Mouse (Mus musculus): ENCODE measurements at regions not wholly inside any gene's neighbourhood (a gene's known extent, or its start where the extent isn't known, plus 50 kb on each side); places are given as distances from the start of the nearest gene placed in this dataset.

GRCm38 (mm10) chr9:100097028-100097427 is 221.1 kb upstream of the Sox14 start:
- H3K4me3 ChIP-seq (ENCODE audit: control insufficient read depth in 1 of 2, insufficient read depth in 1 of 2, low read depth in 1 of 2, low read length in 2 of 2): no peak overlapping the region
- no peak overlapping the region for H3K27ac ChIP-seq (replicated peaks in 1 of 2; ENCODE audit: control insufficient read depth in 1 of 2, insufficient read depth in 1 of 2, low read depth in 2 of 2, low read length in 2 of 2)
- H3K4me1 ChIP-seq (ENCODE audit: control insufficient read depth in 2 of 2, insufficient read depth in 2 of 2, low read length in 2 of 2): no peaks in the 10 kb centered on the region
- WGBS: 74% methylated on average over 2 of the region's 2 CpGs
- no peaks in the 10 kb centered on the region for H3K9me3 ChIP-seq (ENCODE audit: control insufficient read depth, low read length)
- no peaks in the 10 kb centered on the region for H3K36me3 ChIP-seq (ENCODE audit: control insufficient read depth, insufficient read depth, low read length)
- H3K9ac ChIP-seq (ENCODE audit: low read length): no peak overlapping the region
- no peak overlapping the region for H3K4me2 ChIP-seq (ENCODE audit: low read length)
- ATAC-seq (ENCODE audit: insufficient number of reproducible peaks, insufficient read depth, low FRiP score, low read depth): no peak
- H3K27me3 ChIP-seq (ENCODE audit: control insufficient read depth, insufficient read depth, low read length): no peaks in the 10 kb centered on the region

- WGBS: 18% methylated on average over 7 of the region's 7 CpGs
- Histone ChIP-seq H3K27me3 (ENCODE audit: control insufficient read depth, insufficient read depth, low read length) (no peaks in the 10 kb centered on the region), H3K9ac (ENCODE audit: low read length) (no peak overlapping the region), H3K4me3 (ENCODE audit: control insufficient read depth in 1 of 2, insufficient read depth in 1 of 2, low read depth in 1 of 2, low read length in 2 of 2) (no peak overlapping the region), H3K27ac (replicated peaks in 1 of 2; ENCODE audit: control insufficient read depth in 1 of 2, insufficient read depth in 1 of 2, low read depth in 2 of 2, low read length in 2 of 2) (no peak overlapping the region), H3K36me3 (ENCODE audit: control insufficient read depth, insufficient read depth, low read length) (no peaks in the 10 kb centered on the region), H3K4me2 (ENCODE audit: low read length) (no peak overlapping the region), H3K9me3 (ENCODE audit: control insufficient read depth, low read length) (no peaks in the 10 kb centered on the region), H3K4me1 (ENCODE audit: control insufficient read depth in 2 of 2, insufficient read depth in 2 of 2, low read length in 2 of 2) (no peaks in the 10 kb centered on the region)
- no peak for ATAC-seq (ENCODE audit: insufficient number of reproducible peaks, insufficient read depth, low FRiP score, low read depth)
Measured at GRCm38 (mm10) chr9:100095559-100095959, 219.6 kb upstream of the Sox14 start.

- no peak for ATAC-seq (ENCODE audit: insufficient number of reproducible peaks, insufficient read depth, low FRiP score, low read depth)
- no peak overlapping the region for H3K9ac ChIP-seq (ENCODE audit: low read length)
- 76% methylated on average over 6 of the region's 6 CpGs for WGBS
- no peaks in the 10 kb centered on the region for H3K27me3 ChIP-seq (ENCODE audit: control insufficient read depth, insufficient read depth, low read length)
- no peaks in the 10 kb centered on the region for H3K36me3 ChIP-seq (ENCODE audit: control insufficient read depth, insufficient read depth, low read length)
- no peaks in the 10 kb centered on the region for H3K4me1 ChIP-seq (ENCODE audit: control insufficient read depth in 2 of 2, insufficient read depth in 2 of 2, low read length in 2 of 2)
- no peak overlapping the region for H3K27ac ChIP-seq (replicated peaks in 1 of 2; ENCODE audit: control insufficient read depth in 1 of 2, insufficient read depth in 1 of 2, low read depth in 2 of 2, low read length in 2 of 2)
- H3K9me3 ChIP-seq (ENCODE audit: control insufficient read depth, low read length): no peaks in the 10 kb centered on the region
- H3K4me2 ChIP-seq (ENCODE audit: low read length): no peak overlapping the region
- H3K4me3 ChIP-seq (ENCODE audit: control insufficient read depth in 1 of 2, insufficient read depth in 1 of 2, low read depth in 1 of 2, low read length in 2 of 2): no peak overlapping the region
Measured at GRCm38 (mm10) chr9:100094956-100095558, 219.1 kb upstream of the Sox14 start.

DNA sequence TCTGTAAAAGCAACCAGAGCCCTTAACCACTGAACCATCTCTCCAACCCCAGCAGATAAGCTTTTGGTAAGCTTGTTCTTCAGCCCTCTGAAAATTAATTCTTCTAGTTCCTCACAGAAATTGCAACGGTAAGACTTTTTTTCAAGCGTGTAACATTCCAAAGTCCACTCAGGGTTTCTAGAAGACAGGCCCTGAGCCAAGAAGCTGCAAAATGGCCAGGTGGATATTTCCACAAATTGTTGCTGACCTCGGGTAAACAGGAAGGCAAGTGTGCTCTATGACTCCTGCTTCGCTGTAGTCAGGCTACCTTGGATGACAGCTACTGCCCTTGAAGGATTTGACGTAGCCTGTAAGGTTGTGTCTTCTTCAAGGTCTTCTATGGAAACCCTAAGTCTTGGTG is 195.2 kb upstream of the Sox14 start:
- Histone ChIP-seq H3K36me3 (ENCODE audit: control insufficient read depth, insufficient read depth, low read length) (no peaks in the 10 kb centered on the region), H3K27me3 (ENCODE audit: control insufficient read depth, insufficient read depth, low read length) (no peaks in the 10 kb centered on the region), H3K4me2 (ENCODE audit: low read length) (no peak overlapping the region), H3K4me3 (ENCODE audit: control insufficient read depth in 1 of 2, insufficient read depth in 1 of 2, low read depth in 1 of 2, low read length in 2 of 2) (no peak overlapping the region), H3K4me1 (ENCODE audit: control insufficient read depth in 2 of 2, insufficient read depth in 2 of 2, low read length in 2 of 2) (no peaks in the 10 kb centered on the region), H3K27ac (replicated peaks in 1 of 2; ENCODE audit: control insufficient read depth in 1 of 2, insufficient read depth in 1 of 2, low read depth in 2 of 2, low read length in 2 of 2) (no peak overlapping the region), H3K9me3 (ENCODE audit: control insufficient read depth, low read length) (no peaks in the 10 kb centered on the region), H3K9ac (ENCODE audit: low read length) (no peak overlapping the region)
- 80% methylated on average over 5 of the region's 5 CpGs for WGBS
- ATAC-seq (ENCODE audit: insufficient number of reproducible peaks, insufficient read depth, low FRiP score, low read depth): no peak

DNA sequence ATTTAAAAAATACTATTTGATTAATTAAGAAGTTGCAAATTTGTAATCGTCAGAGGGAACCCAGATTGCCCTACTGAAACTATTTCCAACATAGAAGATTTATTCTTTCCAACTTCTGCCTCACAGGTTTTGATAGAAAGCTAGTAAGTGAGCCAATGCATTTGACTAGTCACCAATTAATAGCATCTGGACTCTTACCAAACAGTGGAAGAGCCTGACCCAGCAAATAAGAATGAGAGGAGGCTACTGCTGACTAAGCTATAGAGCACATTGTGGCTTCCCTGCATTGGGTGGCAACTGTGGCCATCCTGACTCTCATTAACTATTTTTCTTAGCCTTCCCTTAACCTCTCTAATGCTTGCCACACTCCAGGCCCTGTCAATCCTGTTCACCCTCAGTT is 182.6 kb upstream of the Sox14 start:
- Histone ChIP-seq H3K9me3 (ENCODE audit: control insufficient read depth, low read length) (no peaks in the 10 kb centered on the region), H3K4me2 (ENCODE audit: low read length) (no peak overlapping the region), H3K4me1 (ENCODE audit: control insufficient read depth in 2 of 2, insufficient read depth in 2 of 2, low read length in 2 of 2) (no peaks in the 10 kb centered on the region), H3K27me3 (ENCODE audit: control insufficient read depth, insufficient read depth, low read length) (no peaks in the 10 kb centered on the region), H3K9ac (ENCODE audit: low read length) (no peak overlapping the region), H3K27ac (replicated peaks in 1 of 2; ENCODE audit: control insufficient read depth in 1 of 2, insufficient read depth in 1 of 2, low read depth in 2 of 2, low read length in 2 of 2) (no peak overlapping the region), H3K36me3 (ENCODE audit: control insufficient read depth, insufficient read depth, low read length) (no peaks in the 10 kb centered on the region), H3K4me3 (ENCODE audit: control insufficient read depth in 1 of 2, insufficient read depth in 1 of 2, low read depth in 1 of 2, low read length in 2 of 2) (no peak overlapping the region)
- no peak for ATAC-seq (ENCODE audit: insufficient number of reproducible peaks, insufficient read depth, low FRiP score, low read depth)
- WGBS: 68% methylated on average over 1 of the region's 1 CpGs

DNA sequence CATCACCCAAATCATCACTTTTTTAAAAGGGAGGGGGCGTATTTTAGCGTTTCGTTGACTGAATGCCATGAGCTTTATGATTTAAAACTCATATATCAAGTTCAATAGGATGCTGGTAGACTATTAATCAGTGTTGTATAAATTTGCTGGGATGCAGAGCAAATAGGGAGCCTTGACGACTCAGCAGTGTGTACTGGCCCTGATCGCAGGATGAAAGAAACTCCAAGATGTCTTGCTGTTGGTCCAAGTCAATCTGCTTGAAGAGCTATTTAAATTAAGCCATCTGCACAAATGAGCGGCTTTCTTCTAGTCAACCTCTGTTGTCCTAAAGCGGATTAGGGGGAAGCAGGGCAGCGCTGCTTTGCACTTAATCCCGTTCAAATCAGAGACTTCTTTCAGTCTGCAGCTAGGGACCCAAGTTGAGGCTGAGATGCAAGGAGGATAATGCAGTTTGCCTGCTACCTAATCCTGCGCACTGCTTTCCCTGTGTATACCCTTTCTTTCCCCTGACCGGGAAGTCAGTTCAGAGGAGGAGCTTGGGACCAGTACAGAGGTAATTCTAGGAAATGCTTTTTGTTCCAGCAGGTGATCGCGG is 170.3 kb upstream of the Sox14 start:
- Histone ChIP-seq H3K4me2 (ENCODE audit: low read length) (no peak overlapping the region), H3K4me3 (ENCODE audit: control insufficient read depth in 1 of 2, insufficient read depth in 1 of 2, low read depth in 1 of 2, low read length in 2 of 2) (no peak overlapping the region), H3K27ac (replicated peaks in 1 of 2; ENCODE audit: control insufficient read depth in 1 of 2, insufficient read depth in 1 of 2, low read depth in 2 of 2, low read length in 2 of 2) (no peak overlapping the region), H3K9me3 (ENCODE audit: control insufficient read depth, low read length) (no peaks in the 10 kb centered on the region), H3K4me1 (ENCODE audit: control insufficient read depth in 2 of 2, insufficient read depth in 2 of 2, low read length in 2 of 2) (no peaks in the 10 kb centered on the region), H3K36me3 (ENCODE audit: control insufficient read depth, insufficient read depth, low read length) (no peaks in the 10 kb centered on the region), H3K27me3 (ENCODE audit: control insufficient read depth, insufficient read depth, low read length) (no peaks in the 10 kb centered on the region), H3K9ac (ENCODE audit: low read length) (no peak overlapping the region)
- 56% methylated on average over 13 of the region's 13 CpGs for WGBS
- no peak for ATAC-seq (ENCODE audit: insufficient number of reproducible peaks, insufficient read depth, low FRiP score, low read depth)

GRCm38 (mm10) chr9:100045636-100046035 is 169.7 kb upstream of the Sox14 start:
- 68% methylated on average over 5 of the region's 5 CpGs for WGBS

GRCm38 (mm10) chr9:100041776-100042175 is 165.8 kb upstream of the Sox14 start:
- 45% methylated on average over 6 of the region's 6 CpGs for WGBS
- H3K4me3 ChIP-seq (ENCODE audit: control insufficient read depth in 1 of 2, insufficient read depth in 1 of 2, low read depth in 1 of 2, low read length in 2 of 2): no peak overlapping the region
- H3K36me3 ChIP-seq (ENCODE audit: control insufficient read depth, insufficient read depth, low read length): no peaks in the 10 kb centered on the region
- no peaks in the 10 kb centered on the region for H3K27me3 ChIP-seq (ENCODE audit: control insufficient read depth, insufficient read depth, low read length)
- H3K4me2 ChIP-seq (ENCODE audit: low read length): no peak overlapping the region
- no peaks in the 10 kb centered on the region for H3K9me3 ChIP-seq (ENCODE audit: control insufficient read depth, low read length)
- ATAC-seq (ENCODE audit: insufficient number of reproducible peaks, insufficient read depth, low FRiP score, low read depth): no peak
- no peaks in the 10 kb centered on the region for H3K4me1 ChIP-seq (ENCODE audit: control insufficient read depth in 2 of 2, insufficient read depth in 2 of 2, low read length in 2 of 2)
- no peak overlapping the region for H3K9ac ChIP-seq (ENCODE audit: low read length)
- H3K27ac ChIP-seq (replicated peaks in 1 of 2; ENCODE audit: control insufficient read depth in 1 of 2, insufficient read depth in 1 of 2, low read depth in 2 of 2, low read length in 2 of 2): no peak overlapping the region

More at GRCm38 (mm10) chr9:100045636-100046035, 169.7 kb upstream of the Sox14 start:
- Histone ChIP-seq H3K27ac (replicated peaks in 1 of 2; ENCODE audit: control insufficient read depth in 1 of 2, insufficient read depth in 1 of 2, low read depth in 2 of 2, low read length in 2 of 2) (no peak overlapping the region), H3K9me3 (ENCODE audit: control insufficient read depth, low read length) (no peaks in the 10 kb centered on the region), H3K27me3 (ENCODE audit: control insufficient read depth, insufficient read depth, low read length) (no peaks in the 10 kb centered on the region), H3K4me3 (ENCODE audit: control insufficient read depth in 1 of 2, insufficient read depth in 1 of 2, low read depth in 1 of 2, low read length in 2 of 2) (no peak overlapping the region), H3K4me1 (ENCODE audit: control insufficient read depth in 2 of 2, insufficient read depth in 2 of 2, low read length in 2 of 2) (no peaks in the 10 kb centered on the region), H3K4me2 (ENCODE audit: low read length) (no peak overlapping the region), H3K36me3 (ENCODE audit: control insufficient read depth, insufficient read depth, low read length) (no peaks in the 10 kb centered on the region), H3K9ac (ENCODE audit: low read length) (no peak overlapping the region)
- no peak for ATAC-seq (ENCODE audit: insufficient number of reproducible peaks, insufficient read depth, low FRiP score, low read depth)

Measured in heart, embryonic 14.5 days (tissue).